Mouse (Mus musculus): Measurements from ENCODE around the gene Olfr279. TPM values are rescaled to one million over a fixed set of nuclear protein-coding genes. Genes with fewer than 3 reads are reported as not detected.
"Not testable (repeated sequence)": the region's sequence is repeated elsewhere in the genome, so short reads cannot be mapped to it uniquely, and the experiment has no call there.

The Olfr279 gene
- total RNA-seq, 2 experiments from 2014 or later: not detected

DNA sequence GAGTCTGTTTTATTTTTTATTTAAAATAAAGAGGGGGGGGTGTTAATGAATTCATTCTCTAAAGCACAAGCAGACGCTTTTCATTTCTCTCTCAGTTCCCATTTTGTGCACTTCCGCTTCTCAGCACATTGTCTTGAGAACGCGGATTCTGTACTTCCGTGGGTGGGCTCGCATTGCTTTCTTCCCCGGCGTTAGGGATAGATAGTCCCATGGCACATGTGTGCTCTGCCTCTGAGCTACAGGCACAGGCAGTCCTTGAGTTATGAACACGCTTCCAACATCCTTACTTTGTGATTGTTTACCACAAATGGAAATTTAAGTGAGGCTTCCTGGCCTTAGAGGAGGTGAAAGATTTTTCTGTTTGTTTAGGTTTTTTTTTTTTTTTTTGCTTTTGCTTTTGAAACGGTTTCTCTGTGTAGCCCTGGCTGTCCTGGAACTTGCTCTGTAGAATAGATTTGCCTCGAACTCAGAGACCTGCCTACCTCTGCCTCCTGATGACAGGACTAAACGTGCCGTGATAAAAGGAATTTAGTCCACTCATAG lies 19.3 kb downstream of the Olfr279 start:
- DNase-seq: no peak

DNA sequence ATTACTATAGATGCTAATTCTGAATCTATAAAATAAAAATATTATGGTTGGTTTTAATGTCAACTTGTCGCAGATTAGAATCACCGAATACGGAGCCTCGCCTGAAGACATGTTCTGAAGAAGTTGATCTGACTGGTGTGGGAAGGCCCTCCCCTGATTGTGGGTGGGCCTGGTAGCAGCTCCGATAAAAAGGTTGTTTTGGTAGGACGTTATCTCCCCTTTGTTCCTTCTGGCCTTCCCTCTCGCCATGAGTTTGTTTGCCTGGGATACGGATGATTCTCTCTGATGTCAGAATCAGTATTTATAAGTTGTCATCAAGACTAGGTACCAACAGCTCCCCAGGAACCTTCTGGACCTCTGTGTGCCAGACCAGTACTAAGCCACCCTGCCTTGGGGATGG lies 20.0 kb downstream of the Olfr279 start:
- DNase-seq: no peak

DNA sequence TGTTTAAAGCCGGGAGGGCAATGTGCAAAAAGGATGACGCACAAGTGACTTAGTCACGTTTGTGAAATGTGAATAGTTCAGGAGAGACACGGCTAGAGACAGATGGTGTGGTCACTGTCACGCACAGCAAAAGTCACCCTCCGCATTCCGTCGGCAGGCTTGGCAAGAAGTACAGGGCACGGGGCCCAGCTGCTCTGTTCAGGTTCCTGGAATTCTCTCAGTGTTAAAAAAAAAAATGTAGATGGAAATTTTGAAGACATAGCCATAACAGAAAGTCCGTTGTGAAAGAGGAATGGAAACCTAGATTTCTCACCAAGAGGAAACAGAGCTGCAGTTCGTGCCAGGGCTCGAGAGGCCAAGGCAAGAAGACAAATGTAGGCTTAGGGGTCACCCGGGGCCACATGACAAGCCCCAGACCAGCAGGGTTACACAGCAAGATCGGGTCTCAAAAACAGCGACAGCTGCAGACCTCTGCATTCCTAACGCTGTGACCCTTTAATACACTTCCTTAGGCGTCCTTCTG lies 20.7 kb downstream of the Olfr279 start:
- no peak for DNase-seq

DNA sequence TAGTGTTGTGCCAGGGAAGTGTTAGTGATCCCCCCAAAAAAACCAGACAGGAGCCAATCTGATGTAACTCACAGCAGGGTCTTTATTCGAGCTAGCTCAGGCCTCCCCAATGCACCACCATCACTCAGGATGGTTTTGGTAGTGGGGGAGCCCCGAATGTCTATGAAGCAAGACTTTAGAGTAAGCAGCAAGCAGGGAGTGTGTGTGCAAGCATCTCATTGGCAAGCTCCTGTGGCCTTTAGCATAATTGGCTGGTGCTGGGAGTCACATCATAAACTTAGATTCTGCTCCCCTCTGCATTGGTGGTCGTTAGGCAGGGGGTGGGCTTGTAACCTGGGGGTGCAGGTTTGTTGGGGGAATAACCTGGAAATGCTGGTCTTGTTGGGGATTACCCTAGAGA lies 21.5 kb downstream of the Olfr279 start:
- not testable (repeated sequence) for DNase-seq

DNA sequence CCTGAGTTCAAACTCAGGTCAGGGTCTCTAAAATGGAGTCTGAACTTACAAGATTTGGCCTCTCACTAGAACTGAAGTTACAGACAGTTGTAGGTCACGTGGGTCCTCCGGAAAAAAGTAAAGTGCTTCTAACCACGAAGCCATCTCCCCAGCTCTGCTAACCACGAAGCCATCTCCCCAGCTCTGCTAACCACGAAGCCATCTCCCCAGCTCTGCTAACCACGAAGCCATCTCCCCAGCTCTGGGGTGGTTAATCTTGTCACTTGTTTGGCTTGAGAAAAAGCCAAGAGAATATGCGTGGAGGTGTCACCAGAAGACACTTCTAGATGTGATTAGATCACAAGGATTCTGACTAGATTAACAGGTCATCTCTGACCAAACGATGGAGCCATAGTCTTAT lies 21.9 kb downstream of the Olfr279 start:
- DNase-seq: no peak

DNA sequence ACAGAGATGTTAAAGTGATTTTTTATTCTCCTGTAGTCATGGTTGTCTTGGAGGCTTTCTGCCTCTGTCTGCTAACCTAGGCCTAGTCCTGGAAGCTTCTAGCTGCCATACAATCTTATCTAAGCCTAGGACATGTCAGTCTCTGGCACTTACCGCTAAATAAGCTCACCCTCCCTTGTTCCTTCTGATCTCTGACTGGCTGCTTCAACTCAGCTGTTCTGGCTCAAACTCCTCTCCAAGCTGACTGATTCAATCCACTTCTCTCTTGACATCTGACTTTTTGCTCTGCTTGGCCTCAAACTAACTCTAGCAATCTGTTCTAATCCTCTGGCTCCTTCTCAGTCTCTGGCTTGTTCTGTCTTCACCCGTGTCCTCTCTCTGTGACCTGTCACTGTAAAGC lies 22.6 kb downstream of the Olfr279 start:
- DNase-seq: not testable (repeated sequence)

DNA sequence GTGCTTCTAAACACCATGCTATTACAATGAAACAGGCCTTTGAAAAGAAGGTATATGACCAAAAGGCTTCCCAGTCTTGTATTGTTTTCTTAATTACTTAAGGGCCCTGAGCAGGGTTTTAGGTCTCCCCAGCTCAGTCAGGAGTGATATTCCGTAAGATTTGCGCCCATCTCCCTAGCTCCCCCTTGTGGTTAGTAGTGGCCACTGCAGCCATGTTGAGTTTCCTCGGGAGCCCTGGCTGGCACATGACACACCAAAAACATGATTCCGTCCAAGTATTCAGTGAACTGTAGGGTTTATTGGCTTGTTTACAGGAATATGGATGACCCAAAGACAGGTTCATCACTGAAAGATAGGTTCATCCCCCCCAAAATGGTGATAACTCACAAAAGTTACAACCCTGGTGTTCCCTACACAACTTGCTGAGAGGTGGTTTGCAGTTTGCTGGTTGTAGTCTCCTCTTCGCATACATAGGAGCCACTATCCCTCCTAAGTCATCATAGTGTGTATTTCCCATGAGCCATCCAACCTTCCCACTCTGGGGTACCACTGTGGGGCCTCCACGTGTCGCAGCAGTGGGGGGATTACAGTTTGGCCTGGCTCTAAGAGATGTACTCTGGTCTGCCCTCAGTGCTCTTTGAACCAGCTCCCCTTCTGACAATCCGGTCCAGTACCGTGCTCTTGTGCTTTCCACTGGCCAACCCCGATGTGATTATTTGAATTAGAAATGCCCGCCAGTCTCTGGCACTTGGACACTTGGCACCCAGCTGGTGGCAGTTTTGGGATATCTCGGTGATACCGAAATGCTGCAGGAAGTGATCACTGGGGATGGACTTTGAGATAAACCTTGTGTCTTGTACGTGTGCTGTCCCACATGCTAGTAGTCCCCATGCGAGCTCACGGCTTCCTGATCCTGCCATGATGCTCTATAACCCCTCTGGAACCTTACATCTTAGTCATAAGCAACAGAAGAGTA lies 25.5 kb downstream of the Olfr279 start:
- DNase-seq: no peak

DNA sequence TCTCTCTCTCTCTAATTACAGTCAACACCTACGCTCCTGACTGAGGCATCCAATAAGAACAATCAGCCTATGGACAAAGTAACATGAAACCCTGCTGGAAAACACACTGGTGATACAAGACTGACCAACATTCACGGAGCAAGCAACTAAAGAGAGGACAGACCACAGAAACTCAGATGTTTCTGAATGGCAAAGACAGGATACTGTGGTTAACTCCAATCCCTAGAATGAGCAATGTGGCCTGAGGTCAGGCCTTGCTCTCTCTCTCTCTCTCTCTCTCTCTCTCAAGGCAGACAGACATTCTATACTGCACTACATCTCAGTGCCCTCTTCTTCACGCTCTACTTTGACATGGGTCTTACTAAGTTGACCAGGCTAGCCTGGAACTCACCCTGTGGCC lies 29.0 kb downstream of the Olfr279 start:
- DNase-seq: no peak

DNA sequence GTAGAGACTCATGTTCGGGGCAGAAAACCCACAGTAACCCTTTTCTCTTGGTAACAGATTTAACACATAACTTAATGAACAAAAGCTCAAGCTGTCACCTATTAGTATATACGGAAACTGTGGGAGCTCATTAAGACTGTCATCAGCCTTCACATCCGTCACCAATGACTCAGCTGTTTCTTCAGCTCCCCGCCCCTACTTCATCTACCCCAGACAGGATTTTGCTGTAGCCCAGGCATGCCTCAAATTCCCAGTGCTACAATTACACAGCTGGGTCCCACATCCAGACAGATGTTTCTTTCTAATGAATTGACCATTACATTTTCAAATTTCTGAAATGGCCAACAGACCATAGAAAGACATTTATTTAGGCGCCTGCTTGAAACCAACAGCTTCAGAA lies 33.9 kb downstream of the Olfr279 start:
- DNase-seq: no peak

DNA sequence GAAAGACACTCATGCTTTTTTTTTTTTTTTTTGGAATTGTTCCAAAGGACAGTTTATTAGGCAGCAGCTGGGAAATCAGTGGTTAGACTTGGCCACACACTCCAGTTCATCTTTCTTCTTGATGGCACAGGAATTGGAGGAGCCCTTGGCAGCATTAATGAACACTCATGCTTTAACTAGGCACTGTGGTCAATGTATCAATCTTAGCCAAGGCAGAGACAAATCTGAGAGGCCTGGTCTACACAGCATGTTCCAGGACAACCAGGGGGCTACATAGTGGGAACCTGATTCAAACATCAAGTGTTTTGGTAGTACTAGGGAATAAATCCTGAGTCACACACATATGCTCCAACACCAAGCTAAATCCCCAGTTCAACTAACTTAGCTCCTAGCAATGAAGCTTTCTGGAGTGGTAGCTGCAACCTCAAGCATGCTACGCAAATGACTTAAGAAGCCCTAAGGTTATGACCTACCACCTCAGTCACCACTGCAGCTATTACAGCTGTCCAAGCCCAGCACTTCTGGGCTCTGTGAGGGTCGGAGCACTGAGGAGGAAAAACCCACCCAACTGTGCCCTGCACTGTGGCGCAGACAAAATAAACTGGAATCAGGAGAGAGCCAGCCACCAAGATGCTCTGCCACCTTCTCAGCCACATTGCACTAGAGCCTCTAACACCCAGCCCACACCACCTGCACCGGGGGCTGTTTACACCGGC lies 35.0 kb downstream of the Olfr279 start:
- no peak for DNase-seq

DNA sequence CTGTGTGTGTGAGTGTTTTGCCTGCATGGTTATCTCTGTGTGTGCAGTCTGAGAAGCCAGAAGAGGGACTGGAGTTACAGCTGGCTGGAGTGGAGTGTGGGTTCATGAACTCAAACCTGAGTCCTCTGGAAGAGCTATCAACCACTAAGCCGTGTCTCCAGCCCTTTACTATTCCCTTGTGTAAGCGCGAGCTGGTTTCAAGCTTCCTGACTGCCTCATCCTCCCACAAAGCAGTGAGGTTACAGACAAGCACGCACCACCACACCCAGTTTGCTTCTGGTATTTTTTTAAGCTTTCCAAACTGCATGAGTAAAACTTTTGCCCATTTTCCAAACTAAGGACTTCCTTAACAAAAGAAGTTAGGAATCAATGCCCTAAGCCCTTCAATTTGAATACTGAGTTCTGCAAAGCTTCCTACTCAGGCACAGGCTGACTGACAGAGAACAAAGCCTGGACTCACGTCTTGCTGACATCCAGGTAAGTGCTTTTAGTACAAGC lies 35.9 kb downstream of the Olfr279 start:
- no peak for DNase-seq

DNA sequence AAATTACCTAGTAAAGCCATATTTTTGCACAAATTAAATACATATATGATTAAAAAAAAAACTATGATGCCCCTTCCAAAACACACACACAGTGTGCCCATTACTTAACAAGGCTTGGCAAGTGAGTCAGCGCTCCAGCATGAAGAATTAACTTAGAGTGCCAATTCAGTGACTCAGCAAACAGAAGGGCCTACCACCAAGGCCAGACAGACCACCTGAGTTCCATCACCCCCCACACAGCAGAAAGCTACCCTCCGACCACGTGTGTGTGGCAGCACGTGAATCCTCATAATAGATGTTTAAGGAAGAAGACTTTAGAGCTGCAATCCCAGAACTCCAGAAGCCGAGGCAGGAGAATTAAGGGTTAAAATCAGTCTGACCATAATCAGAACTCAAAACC lies 40.1 kb downstream of the Olfr279 start:
- no peak for DNase-seq

DNA sequence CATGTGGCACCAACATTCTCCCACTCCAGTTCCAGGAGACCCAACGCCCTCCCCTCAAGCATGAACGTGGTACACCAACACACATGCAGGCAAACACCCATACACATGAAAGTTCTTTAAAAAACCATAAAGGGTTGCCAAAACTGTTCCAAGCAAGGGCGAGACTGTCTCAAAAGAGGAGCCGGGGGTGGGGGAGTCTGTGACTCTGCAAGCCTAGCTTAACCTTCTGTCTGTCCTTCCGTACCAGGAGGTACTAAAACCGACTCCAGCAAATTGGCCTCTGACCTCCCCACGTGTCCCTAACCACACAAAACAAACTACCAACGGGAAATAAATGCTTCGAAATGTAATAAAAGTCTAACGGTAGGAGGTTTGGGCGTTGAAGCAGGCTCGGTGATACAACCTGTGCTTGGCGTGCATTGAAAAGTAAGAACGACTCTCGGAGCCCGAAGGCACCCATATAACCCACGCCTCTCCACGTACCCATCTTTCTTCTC lies 40.9 kb downstream of the Olfr279 start:
- no peak for DNase-seq

DNA sequence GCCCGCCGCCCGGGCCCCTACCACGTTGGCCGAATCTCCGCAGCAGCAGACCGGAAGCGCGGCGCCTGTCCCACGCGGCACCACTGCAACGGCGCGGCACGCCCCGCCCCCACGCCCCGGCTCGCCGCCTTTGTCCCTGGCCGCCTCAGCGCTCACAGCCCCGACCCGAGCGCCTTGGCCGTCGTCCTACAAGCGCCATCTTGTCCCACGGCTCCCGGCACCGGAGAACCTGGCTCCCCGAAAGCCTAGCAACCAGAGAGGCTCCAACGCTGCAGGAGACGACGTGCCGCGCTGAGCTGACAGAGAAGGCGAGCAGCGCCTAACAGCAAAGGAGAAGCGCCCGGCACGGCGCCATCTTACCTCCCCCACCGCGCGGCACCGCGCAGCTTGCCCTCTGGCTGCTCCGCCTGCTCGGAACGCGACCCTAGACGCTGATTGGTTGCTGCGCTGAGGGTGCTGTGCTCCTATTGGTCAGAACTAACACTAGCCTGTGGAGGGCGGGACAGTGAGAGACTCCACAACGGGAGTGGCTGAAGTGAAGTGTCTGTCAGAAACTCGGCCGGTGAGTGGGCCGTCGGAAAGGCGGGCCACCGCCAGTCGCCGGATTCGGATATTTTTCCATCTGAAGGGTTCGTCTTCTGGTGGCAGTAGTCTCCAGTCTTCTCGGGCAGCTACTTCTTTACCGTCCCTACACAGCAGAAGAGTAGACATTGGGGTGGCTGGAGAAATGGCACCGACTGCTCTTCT lies 41.9 kb downstream of the Olfr279 start, which contains the start of gene Kansl2:
Kansl2 (minus strand) TSS at position 384 of the 747 bp plus-strand sequence.
- peak; percentile 98 to 99 for DNase-seq

DNA sequence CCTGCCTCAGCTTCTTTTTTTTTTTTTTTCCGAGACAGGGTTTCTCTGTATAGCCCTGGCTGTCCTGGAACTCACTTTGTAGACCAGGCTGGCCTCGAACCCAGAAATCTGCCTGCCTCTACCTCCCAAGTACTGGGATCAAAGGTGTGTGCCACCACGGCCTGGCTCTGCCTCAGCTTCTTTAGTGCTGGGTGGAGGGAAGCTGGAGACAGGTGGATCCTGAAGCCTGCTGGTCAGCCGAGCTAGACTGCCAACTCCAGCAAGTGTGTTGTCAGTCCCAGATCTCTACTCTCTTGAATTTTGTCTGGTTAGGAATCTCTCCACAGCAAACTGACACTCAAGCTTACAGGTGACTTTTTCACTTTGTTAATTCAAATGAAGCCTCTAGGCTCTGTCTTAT lies 43.7 kb downstream of the Olfr279 start:
- no peak for DNase-seq

DNA sequence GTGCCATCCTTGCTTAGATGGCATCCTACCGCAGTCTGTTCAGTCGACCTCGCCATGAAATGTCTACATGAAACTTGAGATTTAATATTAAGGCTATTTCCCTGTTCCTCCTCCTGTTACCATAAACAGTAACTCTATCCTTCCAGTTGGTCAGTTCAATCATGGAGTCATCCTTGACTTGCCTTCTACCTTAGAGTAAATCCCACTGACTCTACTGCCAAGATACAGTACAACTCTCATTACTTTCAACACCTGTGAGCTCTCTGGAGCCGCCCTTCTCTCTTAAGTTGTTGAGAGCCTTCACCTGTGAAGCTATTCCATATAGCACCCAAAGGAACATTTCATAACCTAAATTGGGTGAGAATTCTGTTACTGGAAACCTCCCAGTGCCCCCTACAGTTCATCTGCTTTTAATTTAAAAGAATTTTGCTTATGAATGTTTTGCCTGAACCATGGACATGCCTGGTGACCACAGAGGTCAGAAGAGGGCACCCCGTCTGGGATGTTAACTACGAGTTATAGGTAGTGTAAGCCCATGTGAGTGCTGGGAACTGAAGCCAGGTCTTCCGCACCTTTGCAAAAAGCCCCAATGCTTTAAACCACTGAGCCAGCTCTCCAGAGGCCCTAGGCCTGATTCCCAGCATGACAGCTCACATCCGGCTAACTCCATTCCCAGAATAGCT lies 44.8 kb downstream of the Olfr279 start:
- no peak for DNase-seq

DNA sequence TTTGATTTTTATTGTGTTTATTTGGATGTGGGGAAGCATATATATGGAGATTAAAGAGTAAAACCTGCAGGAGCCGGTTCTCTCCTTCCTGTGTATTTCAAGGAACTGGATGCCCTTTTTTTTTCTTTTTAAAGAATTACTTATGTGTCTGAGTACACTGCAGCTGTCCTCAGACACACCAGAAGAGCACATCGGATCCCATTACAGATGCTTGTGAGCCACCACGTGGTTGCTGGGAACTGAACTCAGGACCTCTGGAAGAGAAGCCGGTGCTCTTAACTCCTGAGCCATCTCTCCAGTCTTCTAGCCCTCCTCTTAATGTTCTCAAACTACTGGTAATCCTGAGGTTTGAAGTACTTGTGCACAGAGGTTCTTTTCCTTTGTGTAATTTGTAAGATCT lies 45.7 kb downstream of the Olfr279 start:
- DNase-seq: no peak

DNA sequence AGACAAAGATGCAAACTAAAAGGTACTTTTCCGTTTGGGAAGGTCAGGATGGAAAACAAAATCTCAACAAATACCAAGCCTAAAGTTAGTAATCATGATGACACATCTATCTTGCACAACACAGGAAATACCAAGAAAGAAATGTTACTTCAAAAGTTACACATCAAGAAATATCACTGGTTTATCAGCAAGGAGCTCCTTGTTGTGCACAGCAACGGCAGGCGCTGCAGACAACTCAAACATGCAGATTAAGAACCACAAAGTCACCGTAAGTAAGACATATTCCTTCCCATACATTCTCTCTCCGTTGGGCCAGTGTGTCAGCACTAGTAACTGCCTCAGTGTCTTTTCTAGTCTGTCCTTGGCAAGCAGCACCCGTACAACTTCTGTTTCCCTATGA lies 48.9 kb downstream of the Olfr279 start:
- DNase-seq: no peak

DNA sequence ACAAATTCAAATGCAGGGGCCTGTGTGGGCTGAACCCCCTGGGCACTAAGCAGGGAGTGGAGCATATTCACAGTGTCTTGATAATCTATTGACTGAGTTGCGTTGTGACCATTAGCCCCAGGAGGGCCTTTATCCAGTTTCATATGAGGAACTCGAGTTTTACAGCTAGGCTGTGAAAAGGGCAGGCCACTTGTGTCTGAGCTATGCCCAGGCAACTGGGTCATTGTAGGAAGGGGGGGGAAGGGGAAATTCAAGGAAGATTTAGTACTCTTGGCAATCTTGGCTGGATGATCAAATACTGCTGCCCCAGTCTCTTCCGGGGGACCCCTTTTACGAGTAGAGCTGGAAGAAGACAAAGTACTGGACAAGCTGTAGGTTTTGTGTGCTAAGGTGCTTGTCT lies 51.1 kb downstream of the Olfr279 start:
- DNase-seq: no peak

DNA sequence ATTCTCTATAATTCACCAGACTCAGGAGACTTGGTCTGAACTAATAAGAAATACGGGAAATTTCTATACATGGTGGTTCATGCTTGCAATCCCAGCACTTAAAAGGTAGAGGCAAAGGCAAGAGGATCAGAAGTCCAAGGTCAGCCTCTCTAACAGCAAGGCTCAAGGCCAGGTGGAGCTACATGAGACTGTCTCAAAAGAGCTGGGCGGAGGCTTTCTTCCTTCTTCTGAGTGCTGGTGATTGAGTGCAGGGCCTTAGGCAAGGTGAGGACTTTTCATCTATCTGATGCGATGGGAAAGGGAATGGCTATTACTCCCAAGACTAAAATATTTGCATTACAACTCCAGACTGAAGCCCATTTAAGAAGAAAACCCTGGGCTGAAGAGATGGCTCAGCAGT lies 52.9 kb downstream of the Olfr279 start:
- DNase-seq: no peak

DNA sequence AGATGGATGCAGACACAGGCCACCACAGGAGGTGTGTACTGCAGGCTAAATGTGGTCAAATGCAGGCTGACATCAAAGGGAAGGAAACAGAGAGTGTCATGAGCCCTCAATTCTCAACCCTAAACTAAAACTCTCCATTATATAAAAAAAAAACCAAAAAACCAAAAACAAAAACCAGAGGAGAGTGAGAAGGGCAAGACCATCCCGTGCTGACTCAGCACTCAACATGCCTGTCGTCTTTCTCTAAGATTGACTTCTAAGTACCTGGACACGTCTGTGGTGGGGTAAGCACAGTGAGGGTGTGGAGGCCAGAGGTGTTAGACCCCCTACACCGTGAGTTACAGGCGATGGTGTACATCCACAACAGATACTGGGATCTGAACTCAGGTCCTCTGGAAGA lies 54.6 kb downstream of the Olfr279 start:
- no peak for DNase-seq
